Mouse (Mus musculus) bone marrow, adult 2 months (tissue): ENCODE measurements around the gene Atp1a2.

ENCODE experiments used
- CTCF ChIP-seq: fragments of 200-500 bp; IDR thresholded peaks from 2 replicates; pipeline ENCODE4 v1.5.1; 2011; ENCODE audit warnings: low read length, control low read depth; ENCODE audit not compliant: control insufficient read depth, insufficient read depth
- POLR2A ChIP-seq: fragments of 200-500 bp; IDR thresholded peaks from 2 replicates; pipeline ENCODE4 v1.6.1; 2011; ENCODE audit warnings: low read depth, mild to moderate bottlenecking, control low read depth, low read length, borderline replicate concordance; ENCODE audit not compliant: control insufficient read depth

GRCm38 (mm10) chr1:172311921-172312767 is 14.3 kb upstream of the Atp1a2 start:
- peak; percentile 75; the same call in 1 of the 2 replicates for TF ChIP-seq POLR2A
- TF ChIP-seq CTCF = no peak
